Mouse (Mus musculus) bone marrow, adult 2 months (tissue): ENCODE measurements at regions not wholly inside any gene's neighbourhood (a gene's known extent, or its start where the extent isn't known, plus 50 kb on each side); places are given as distances from the start of the nearest gene placed in this dataset.
"Not testable (repeated sequence)": the region's sequence is repeated elsewhere in the genome, so short reads cannot be mapped to it uniquely, and the experiment has no call there.

Source experiments
- H3K27ac ChIP-seq: fragments of 200-500 bp; 2 replicates; pipeline ENCODE4 v1.5.1; 2012; ENCODE audit warnings: low read depth, mild to moderate bottlenecking, control low read depth, inconsistent platforms, low read length; ENCODE audit not compliant: control insufficient read depth, poor library complexity, insufficient read depth
- H3K4me1 ChIP-seq: fragments of 200-500 bp; 2 replicates; pipeline ENCODE4 v1.6.1; 2011; ENCODE audit warnings: low read length; ENCODE audit not compliant: control insufficient read depth, insufficient read depth
- H3K4me3 ChIP-seq: fragments of 200-500 bp; replicated peaks from 2 replicates; pipeline ENCODE3; 2011; ENCODE audit warnings: mild to moderate bottlenecking, low read depth, low read length, control low read depth; ENCODE audit not compliant: control insufficient read depth
- CTCF ChIP-seq: fragments of 200-500 bp; IDR thresholded peaks from 2 replicates; pipeline ENCODE4 v1.5.1; 2011; ENCODE audit warnings: low read length, control low read depth; ENCODE audit not compliant: control insufficient read depth, insufficient read depth
- POLR2A ChIP-seq: fragments of 200-500 bp; IDR thresholded peaks from 2 replicates; pipeline ENCODE4 v1.6.1; 2011; ENCODE audit warnings: low read depth, mild to moderate bottlenecking, control low read depth, low read length, borderline replicate concordance; ENCODE audit not compliant: control insufficient read depth
- WGBS: fragments of 180-500 bp; shearing (Covaris S2); methylation state at CpG from one replicate; pipeline ENCODE4 v1.1.7; 2018; 5-methylcytosine and 5-hydroxymethylcytosine counted together

DNA sequence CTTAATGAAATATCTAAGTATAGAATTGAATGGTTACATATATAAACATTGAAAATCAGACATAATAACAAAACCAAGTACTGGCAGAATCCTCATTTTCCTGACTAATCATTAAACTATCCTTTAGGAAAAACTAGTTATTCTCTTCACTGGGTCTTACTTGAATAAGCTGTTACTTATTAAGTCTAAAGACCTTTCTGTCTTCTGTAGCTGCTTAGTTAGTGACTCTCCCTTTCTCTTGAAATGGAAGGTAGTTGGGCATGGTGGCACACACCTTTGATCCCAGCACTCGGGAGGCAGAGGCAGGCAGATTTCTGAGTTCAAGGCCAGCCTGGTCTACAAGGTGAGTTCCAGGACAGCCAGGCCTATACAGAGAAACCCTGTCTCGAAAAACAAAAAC lies 135.9 kb upstream of the Abcb5 start:
- H3K4me3 ChIP-seq, H3K4me1 ChIP-seq: not testable (repeated sequence)
- WGBS = 71% methylated on average over 2 of the region's 2 CpGs

DNA sequence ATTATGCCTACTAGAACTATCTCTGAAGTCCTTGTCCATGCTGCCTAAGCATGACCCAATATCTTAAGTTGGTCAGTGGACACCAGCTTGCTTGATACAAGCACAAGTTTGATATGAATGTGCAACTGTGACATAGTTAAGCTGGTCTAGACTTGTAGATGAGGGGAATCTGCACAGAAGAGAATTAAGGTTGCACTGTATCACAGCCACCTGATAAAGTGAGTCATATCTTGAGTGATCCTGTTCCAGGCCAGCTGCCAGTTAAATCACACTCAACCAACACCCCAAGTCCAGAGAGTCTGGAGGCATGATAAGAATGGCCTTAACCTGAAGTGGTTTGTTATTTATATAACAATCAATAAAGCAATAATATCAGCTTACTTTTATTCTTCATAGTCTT lies 133.5 kb upstream of the Abcb5 start:
- Histone ChIP-seq H3K4me1 (no peaks in the 10 kb centered on the region), H3K4me3 (no peak overlapping the region), H3K27ac (no peak overlapping the region)
- TF ChIP-seq POLR2A (no peak), CTCF (no peak)

More for the DNA sequence above, 135.9 kb upstream of the Abcb5 start:
- not testable (repeated sequence) for H3K27ac ChIP-seq

- WGBS = 59% methylated on average over 1 of the region's 1 CpGs
- no peaks in the 10 kb centered on the region for H3K4me1 ChIP-seq
- no peak for TF ChIP-seq POLR2A
- TF ChIP-seq CTCF = no peak
- no peak overlapping the region for H3K4me3 ChIP-seq
- H3K27ac ChIP-seq = no peak overlapping the region
Measured at GRCm38 (mm10) chr12:119097814-119098213, 131.6 kb upstream of the Abcb5 start.

- TF ChIP-seq CTCF (no peak), POLR2A (no peak)
- Histone ChIP-seq H3K4me3 (no peak overlapping the region), H3K4me1 (no peaks in the 10 kb centered on the region), H3K27ac (no peak overlapping the region)
- WGBS = 82% methylated on average over 1 of the region's 1 CpGs
Measured at GRCm38 (mm10) chr12:119094314-119094713, 128.1 kb upstream of the Abcb5 start.

DNA sequence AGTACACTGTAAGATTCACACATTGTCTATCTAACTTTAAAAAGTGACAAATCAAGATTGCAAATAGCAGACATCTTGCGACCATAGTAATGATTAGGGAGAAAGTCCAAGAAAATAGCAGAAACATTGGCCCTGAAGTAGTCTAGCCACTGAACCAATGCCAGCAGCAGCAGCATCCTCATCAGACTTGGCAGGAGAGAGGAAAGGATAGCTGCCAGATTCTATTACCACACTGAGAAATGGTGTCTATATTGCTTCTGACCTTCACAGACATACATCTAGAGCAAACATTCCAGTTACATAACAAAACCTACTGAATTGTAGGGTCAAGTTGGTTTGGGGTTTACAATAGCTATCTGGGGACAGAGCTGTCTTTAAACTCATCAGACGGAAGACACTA lies 127.2 kb upstream of the Abcb5 start:
- no peak overlapping the region for H3K27ac ChIP-seq
- H3K4me3 ChIP-seq = no peak overlapping the region
- 78% methylated on average over 2 of the region's 2 CpGs for WGBS
- TF ChIP-seq POLR2A = no peak
- no peak for TF ChIP-seq CTCF
- H3K4me1 ChIP-seq = no peaks in the 10 kb centered on the region

DNA sequence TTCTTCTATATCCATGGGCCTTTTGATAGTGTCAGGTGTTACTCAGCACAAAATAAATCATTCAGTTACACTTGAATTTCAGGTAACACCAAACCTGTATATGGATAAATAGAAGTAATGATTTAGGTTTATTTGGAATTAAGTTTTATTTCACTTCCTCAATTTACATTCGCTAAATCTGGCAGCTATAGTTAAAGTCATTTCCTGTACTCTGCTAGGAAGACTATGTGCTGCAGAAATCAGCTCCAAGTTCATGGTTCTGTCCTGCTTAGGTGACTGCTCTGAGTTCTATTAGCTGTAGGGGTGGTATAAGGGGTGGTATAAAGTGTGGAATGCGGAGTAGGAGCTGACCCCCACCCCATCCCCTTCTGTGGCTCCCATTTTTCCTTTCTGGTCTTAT lies 123.1 kb upstream of the Abcb5 start:
- no peaks in the 10 kb centered on the region for H3K4me1 ChIP-seq
- H3K4me3 ChIP-seq = no peak overlapping the region
- WGBS = 28% methylated on average over 2 of the region's 2 CpGs
- no peak overlapping the region for H3K27ac ChIP-seq
- TF ChIP-seq POLR2A (no peak), CTCF (no peak)

DNA sequence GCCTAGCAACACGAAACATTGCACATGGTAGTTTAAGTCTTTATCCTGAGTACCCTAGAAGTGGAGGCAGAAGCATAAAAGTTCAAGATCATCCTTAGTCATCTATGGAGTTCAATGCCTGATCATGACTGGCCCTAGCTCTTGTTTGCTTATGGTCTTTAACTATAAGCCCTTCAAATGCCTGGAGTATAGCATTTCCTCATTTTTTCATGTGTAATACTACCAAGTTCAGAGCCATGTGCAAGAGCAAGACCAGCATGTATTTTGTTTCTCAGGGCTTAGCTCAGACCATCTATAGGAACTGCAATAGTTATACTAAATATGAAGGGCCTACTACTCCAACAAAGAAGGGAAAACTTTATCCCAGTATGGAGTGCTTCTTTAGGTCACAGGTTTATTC lies 122.4 kb upstream of the Abcb5 start:
- TF ChIP-seq POLR2A (no peak), CTCF (no peak)
- H3K27ac ChIP-seq = no peak overlapping the region
- WGBS = 67% methylated on average over 1 of the region's 1 CpGs

GRCm38 (mm10) chr12:119084814-119085213 lies 118.6 kb upstream of the Abcb5 start:
- WGBS = 81% methylated on average over 2 of the region's 2 CpGs
- no peak for TF ChIP-seq POLR2A
- no peak for TF ChIP-seq CTCF
- Histone ChIP-seq H3K27ac (no peak overlapping the region), H3K4me3 (no peak overlapping the region), H3K4me1 (no peaks in the 10 kb centered on the region)

More for the DNA sequence above, 122.4 kb upstream of the Abcb5 start:
- H3K4me1 ChIP-seq = no peaks in the 10 kb centered on the region
- no peak overlapping the region for H3K4me3 ChIP-seq

DNA sequence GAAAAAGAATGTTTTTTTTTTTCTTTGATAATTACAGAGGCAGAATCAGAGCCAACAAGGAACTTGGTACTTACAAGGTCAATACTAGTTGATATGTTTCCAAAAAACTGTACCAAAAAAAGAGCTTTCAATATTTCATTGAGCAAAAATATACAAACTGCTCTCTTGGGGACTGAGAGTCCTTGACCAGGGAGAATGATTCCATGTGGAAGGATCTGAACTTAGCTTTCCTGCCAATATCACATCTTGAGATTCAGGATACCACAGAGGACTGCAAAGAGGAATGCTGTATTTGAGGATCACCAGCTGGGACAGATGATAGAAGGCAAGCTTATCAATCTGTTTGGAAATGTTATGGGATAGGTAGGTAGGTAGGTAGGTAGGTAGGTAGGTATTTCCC lies 116.6 kb upstream of the Abcb5 start:
- Histone ChIP-seq H3K4me3 (no peak overlapping the region), H3K4me1 (no peaks in the 10 kb centered on the region), H3K27ac (no peak overlapping the region)
- TF ChIP-seq POLR2A (no peak), CTCF (no peak)
